Mouse (Mus musculus) CH12.LX (cell line): ENCODE measurements around the gene Spsb4. TPM values are rescaled to one million over a fixed set of nuclear protein-coding genes. Genes with fewer than 3 reads are reported as not detected.
A peak's percentile ranks its signal among the peaks of the same experiment; 100 is the strongest.

ENCODE experiments used
- DNase-seq: peaks from one replicate; pipeline ENCODE4 v3.0.0-alpha.2; 2013; ENCODE audit errors: extremely low read depth
- H3K27ac ChIP-seq: 2 replicates; pipeline ENCODE4 v1.5.1; 2012; ENCODE audit warnings: low read depth, mild to moderate bottlenecking, control low read depth, moderate library complexity; ENCODE audit not compliant: insufficient read depth
- H3K27me3 ChIP-seq: replicated peaks from 2 replicates; pipeline ENCODE3; 2012; ENCODE audit warnings: inconsistent platforms
- H3K36me3 ChIP-seq, 2 experiments: replicated peaks in 1 of 2; 2 replicates each; pipeline versions ENCODE3 to v1.6.1; 2012; ENCODE audit warnings: inconsistent platforms in 1 of 2, low read length in 1 of 2, mild to moderate bottlenecking in 1 of 2, mixed read lengths in 1 of 2, moderate library complexity in 1 of 2; ENCODE audit not compliant: control insufficient read depth in 1 of 2, insufficient read depth in 1 of 2
- H3K4me1 ChIP-seq, 2 experiments: 2 replicates each; pipeline ENCODE4 v1.6.1; 2012; ENCODE audit warnings: inconsistent platforms in 1 of 2, moderate library complexity in 1 of 2; ENCODE audit not compliant: insufficient read depth in 2 of 2, control insufficient read depth in 1 of 2
- H3K4me2 ChIP-seq: 2 replicates; pipeline ENCODE4 v1.6.1; 2012; ENCODE audit warnings: low read depth, mild to moderate bottlenecking, control low read depth; ENCODE audit not compliant: poor library complexity, insufficient read depth, severe bottlenecking
- H3K4me3 ChIP-seq, 3 experiments: fragments of 150-350 bp in 1 of 3; sonication (generic) in 1 of 3; replicated peaks in 1 of 3; 2 replicates each; pipeline versions ENCODE3 to v1.5.1; 2011 to 2012; ENCODE audit warnings: low read depth in 2 of 3, low read length in 2 of 3, mild to moderate bottlenecking in 2 of 3, moderate library complexity in 2 of 3, control low read depth in 1 of 3, improper control_type of control experiment in 1 of 3, inconsistent platforms in 1 of 3, mixed read lengths in 1 of 3; ENCODE audit not compliant: poor library complexity in 1 of 3
- H3K79me2 ChIP-seq: replicated peaks from 2 replicates; pipeline ENCODE4 v1.6.1; 2012; ENCODE audit warnings: mild to moderate bottlenecking, moderate library complexity; ENCODE audit not compliant: control insufficient read depth, poor library complexity, insufficient read depth, severe bottlenecking; ENCODE audit errors: extremely low read depth
- H3K9ac ChIP-seq: 2 replicates; pipeline ENCODE4 v1.6.1; 2012; ENCODE audit warnings: low read depth, mild to moderate bottlenecking, control low read depth, moderate library complexity; ENCODE audit not compliant: insufficient read depth
- H3K9me3 ChIP-seq: replicated peaks from 2 replicates; pipeline ENCODE3; 2012; ENCODE audit warnings: low read length, inconsistent platforms, mixed read lengths
- BHLHE40 ChIP-seq: IDR thresholded peaks from 2 replicates; pipeline ENCODE4 v1.6.1; 2011; ENCODE audit warnings: mild to moderate bottlenecking, low read depth, low read length, improper control_type of control experiment
- CHD1 ChIP-seq: IDR thresholded peaks from 2 replicates; pipeline ENCODE4 v1.6.1; 2012; ENCODE audit warnings: low read depth, low read length, improper control_type of control experiment, inconsistent platforms
- HCFC1 ChIP-seq: IDR thresholded peaks from 2 replicates; pipeline ENCODE4 v1.6.1; 2012; ENCODE audit warnings: low read depth, mild to moderate bottlenecking, inconsistent platforms, low read length, improper control_type of control experiment
- IRF4 ChIP-seq: IDR thresholded peaks from 2 replicates; pipeline ENCODE4 v1.6.1; 2014; ENCODE audit warnings: low read depth, mild to moderate bottlenecking, inconsistent platforms, low read length, improper control_type of control experiment
- JUN ChIP-seq: IDR thresholded peaks from 2 replicates; pipeline ENCODE4 v1.6.1; 2011; ENCODE audit warnings: low read depth, mild to moderate bottlenecking, low read length, improper control_type of control experiment, moderate library complexity; ENCODE audit not compliant: insufficient read depth
- MAFK ChIP-seq: IDR thresholded peaks from 2 replicates; pipeline ENCODE4 v1.6.1; 2011; ENCODE audit warnings: low read length, improper control_type of control experiment; ENCODE audit not compliant: insufficient replicate concordance
- MAZ ChIP-seq: IDR thresholded peaks from 2 replicates; pipeline ENCODE4 v1.6.1; 2012; ENCODE audit warnings: low read depth, mild to moderate bottlenecking, inconsistent platforms, low read length, improper control_type of control experiment, moderate library complexity
- MXI1 ChIP-seq: IDR thresholded peaks from 2 replicates; pipeline ENCODE4 v1.6.1; 2011; ENCODE audit warnings: mild to moderate bottlenecking, low read depth, low read length, improper control_type of control experiment
- MYC ChIP-seq: IDR thresholded peaks from 2 replicates; pipeline ENCODE4 v1.6.1; 2011; ENCODE audit warnings: low read depth, mild to moderate bottlenecking, improper control_type of control experiment, low read length
- POLR2A ChIP-seq: IDR thresholded peaks from 2 replicates; pipeline ENCODE4 v1.6.1; 2011; ENCODE audit warnings: low read depth, mild to moderate bottlenecking, improper control_type of control experiment, low read length
- RAD21 ChIP-seq: IDR thresholded peaks from 2 replicates; pipeline ENCODE4 v1.6.1; 2011; ENCODE audit warnings: low read depth, mild to moderate bottlenecking, low read length, improper control_type of control experiment, moderate library complexity
- SMC3 ChIP-seq: IDR thresholded peaks from 2 replicates; pipeline ENCODE4 v1.6.1; 2011; ENCODE audit warnings: low read depth, low read length, improper control_type of control experiment
- TCF12 ChIP-seq: IDR thresholded peaks from 2 replicates; pipeline ENCODE4 v1.6.1; 2014; ENCODE audit warnings: low read depth, mild to moderate bottlenecking, inconsistent platforms, low read length, improper control_type of control experiment
- USF1 ChIP-seq: IDR thresholded peaks from 2 replicates; pipeline ENCODE4 v1.6.1; 2014; ENCODE audit warnings: low read depth, mild to moderate bottlenecking, inconsistent platforms, low read length, improper control_type of control experiment
- dilution Hi-C: fragments of 300-500 bp; cut with MboI; formaldehyde crosslinking; loops from 2 replicates; pipeline ENCODE4 v1.14.3; 2020; ENCODE audit warnings: low sequenced_read_pairs; ENCODE audit not compliant: extremely low pct_unique_long_range_greater_than_20kb, extremely low pct_ligation_motif_present
- in situ Hi-C: fragments of 300-500 bp; cut with MboI; formaldehyde crosslinking; loops from 3 replicates; pipeline ENCODE4 v1.14.3; 2019; ENCODE audit warnings: low sequenced_read_pairs, low pct_ligation_motif_present, low pct_unique_long_range_greater_than_20kb, mixed read lengths
- polyA plus RNA-seq: library from polyadenylated mRNA; unstranded; fragments of >175 nt; gene quantifications from 2 replicates; pipeline ENCODE4 v1.2.1, GENCODE M21; 2012; ENCODE audit warnings: low read depth; ENCODE audit not compliant: insufficient read length
- total RNA-seq, 2 experiments: library from RNA; depleted of rRNA; stranded (reverse); fragments of 300-350 nt in 1 of 2; fragments of >200 nt in 1 of 2; gene quantifications; 2 replicates each; pipeline ENCODE4 v1.2.3; 2012 to 2014

The Spsb4 gene
- total and polyA plus RNA-seq, 3 experiments: not detected

- H3K4me1 ChIP-seq: 0 out of 4 replicates have a peak, but pooled peaks cover 0 to 3% of the 10 kb centered on the region in 2 experiments
- H3K36me3 ChIP-seq: no peaks in the 10 kb centered on the region
- no peaks in the 10 kb centered on the region for H3K27me3 ChIP-seq
- dilution Hi-C loops: no loop called here
- in situ Hi-C loops: loop anchor here (10.0 kb wide), 2 partner anchors 97 to 137 kb away; no protein-coding TSS in a partner anchor
- H3K79me2 ChIP-seq: no peaks in the 10 kb centered on the region
- TF ChIP-seq IRF4 (0 out of 2 replicates have a peak, but pooled peaks have one; percentile 19), MXI1 (no peak), BHLHE40 (peak; percentile 93)
- no peak overlapping the region for H3K9ac ChIP-seq
- no peak for DNase-seq
- no peak overlapping the region for H3K4me3 ChIP-seq
- H3K4me2 ChIP-seq: no peak overlapping the region
- H3K9me3 ChIP-seq: no peaks in the 10 kb centered on the region
- no peak overlapping the region for H3K27ac ChIP-seq
These were observed 43.1 kb upstream of the Spsb4 start for GRCm38 (mm10) chr9:97061696-97062095.

- no peaks in the 10 kb centered on the region for H3K4me1 ChIP-seq
- in situ Hi-C loops: no loop called here
- no peak for TF ChIP-seq POLR2A
- TF ChIP-seq MAZ: no peak
- no peak for TF ChIP-seq TCF12
- TF ChIP-seq CHD1: no peak
- no peak for TF ChIP-seq RAD21
- TF ChIP-seq MYC: no peak
- TF ChIP-seq MAFK: no peak
- no peak for TF ChIP-seq IRF4
- TF ChIP-seq SMC3: no peak
- no peak for TF ChIP-seq HCFC1
- TF ChIP-seq MXI1: no peak
- TF ChIP-seq JUN: no peak
- no peak for TF ChIP-seq USF1
- TF ChIP-seq, all 38 proteins: peak for 0
- no peaks in the 10 kb centered on the region for H3K27me3 ChIP-seq
- H3K27ac ChIP-seq: no peak overlapping the region
- H3K4me3 ChIP-seq: no peak overlapping the region
- H3K9ac ChIP-seq: no peak overlapping the region
- DNase-seq: no peak
- H3K36me3 ChIP-seq: no peaks in the 10 kb centered on the region
- no peaks in the 10 kb centered on the region for H3K9me3 ChIP-seq
- dilution Hi-C loops: no loop called here
- H3K4me2 ChIP-seq: no peak overlapping the region
- H3K79me2 ChIP-seq: no peaks in the 10 kb centered on the region
These were observed 38.1 kb upstream of the Spsb4 start for GRCm38 (mm10) chr9:97056541-97057338.
